Mouse (Mus musculus) thymus, adult 2 months (tissue): ENCODE data around the gene Myo1e. TPM values are rescaled to one million over a fixed set of nuclear protein-coding genes. Genes with fewer than 3 reads are reported as not detected.

Experiments
- DNase-seq: peaks from one replicate; pipeline ENCODE4 v3.0.0; 2021
- H3K27ac ChIP-seq: fragments of 200-500 bp; 2 replicates; pipeline ENCODE4 v1.5.1; 2012; ENCODE audit warnings: low read length, control low read depth; ENCODE audit not compliant: control insufficient read depth, insufficient read depth
- H3K27me3 ChIP-seq: fragments of 200-500 bp; 2 replicates; pipeline ENCODE4 v1.6.1; 2012; ENCODE audit warnings: mild to moderate bottlenecking, low read length, moderate library complexity, mixed read lengths; ENCODE audit not compliant: control insufficient read depth, insufficient read depth
- H3K36me3 ChIP-seq: fragments of 200-500 bp; 2 replicates; pipeline ENCODE4 v1.6.1; 2012; ENCODE audit warnings: mild to moderate bottlenecking, low read length, moderate library complexity; ENCODE audit not compliant: control insufficient read depth, insufficient read depth
- H3K4me1 ChIP-seq: fragments of 200-500 bp; replicated peaks from 2 replicates; pipeline ENCODE4 v1.6.1; 2012; ENCODE audit warnings: low read length; ENCODE audit not compliant: control insufficient read depth, insufficient read depth
- H3K4me3 ChIP-seq: fragments of 200-500 bp; 2 replicates; pipeline ENCODE4 v1.5.1; 2012; ENCODE audit warnings: mild to moderate bottlenecking, low read length, control low read depth, moderate library complexity; ENCODE audit not compliant: control insufficient read depth, insufficient read depth
- CTCF ChIP-seq: fragments of 200-500 bp; IDR thresholded peaks from 2 replicates; pipeline ENCODE4 v1.5.1; 2012; ENCODE audit warnings: mild to moderate bottlenecking, control low read depth, low read length, moderate library complexity, borderline replicate concordance; ENCODE audit not compliant: control insufficient read depth, poor library complexity, insufficient read depth; ENCODE audit errors: extremely low read depth
- POLR2A ChIP-seq: fragments of 200-500 bp; IDR thresholded peaks from 2 replicates; pipeline ENCODE4 v1.6.1; 2012; ENCODE audit warnings: mild to moderate bottlenecking, low read length, control low read depth, moderate library complexity; ENCODE audit not compliant: control insufficient read depth, poor library complexity, insufficient read depth; ENCODE audit errors: extremely low read depth
- WGBS: fragments of 180-500 bp; shearing (Covaris S2); methylation state at CpG from one replicate; pipeline ENCODE4 v1.1.7; 2018; 5-methylcytosine and 5-hydroxymethylcytosine counted together
- polyA plus RNA-seq: library from polyadenylated mRNA; depleted of rRNA; stranded (reverse); fragments of >200 nt; gene quantifications from 2 replicates; pipeline ENCODE4 v1.2.3, GENCODE M21; 2012

Gene Myo1e
- polyA plus RNA-seq, 1 experiment: 3.7 TPM

- no peaks in the 10 kb centered on the region for H3K36me3 ChIP-seq
- WGBS: 97% methylated on average over 4 of the region's 4 CpGs
- no peaks in the 10 kb centered on the region; the same call in 1 of the 2 replicates for H3K4me1 ChIP-seq
- no peak overlapping the region for H3K4me3 ChIP-seq
- TF ChIP-seq POLR2A (no peak), CTCF (no peak)
- H3K27ac ChIP-seq: no peak overlapping the region
- DNase-seq: no peak
- no peaks in the 10 kb centered on the region for H3K27me3 ChIP-seq
These were observed 177.3 kb downstream of the Myo1e start for GRCm38 (mm10) chr9:70384494-70384893.

- Histone ChIP-seq H3K4me3 (no peak overlapping the region), H3K27me3 (no peaks in the 10 kb centered on the region), H3K4me1 (no peaks in the 10 kb centered on the region; the same call in 1 of the 2 replicates), H3K36me3 (no peaks in the 10 kb centered on the region), H3K27ac (no peak overlapping the region)
- no peak for TF ChIP-seq CTCF
- no peak for TF ChIP-seq POLR2A
- no peak for DNase-seq
- 39% methylated on average over 18 of the region's 18 CpGs for WGBS
These were observed 178.0 kb downstream of the Myo1e start for GRCm38 (mm10) chr9:70384958-70385728.

GRCm38 (mm10) chr9:70387410-70388119 lies 180.4 kb downstream of the Myo1e start:
- WGBS: 93% methylated on average over 4 of the region's 4 CpGs
- no peak for DNase-seq
- no peaks in the 10 kb centered on the region for H3K27me3 ChIP-seq
- H3K27ac ChIP-seq: no peak overlapping the region
- H3K4me1 ChIP-seq: no peaks in the 10 kb centered on the region
- H3K36me3 ChIP-seq: no peaks in the 10 kb centered on the region
- TF ChIP-seq POLR2A: no peak
- TF ChIP-seq CTCF: no peak
- H3K4me3 ChIP-seq: no peak overlapping the region

- no peak for DNase-seq
- Histone ChIP-seq H3K27ac (no peak overlapping the region), H3K4me3 (no peak overlapping the region), H3K27me3 (no peaks in the 10 kb centered on the region), H3K36me3 (no peaks in the 10 kb centered on the region), H3K4me1 (no peaks in the 10 kb centered on the region)
- no peak for TF ChIP-seq CTCF
- TF ChIP-seq POLR2A: no peak
- 83% methylated on average over 3 of the region's 3 CpGs for WGBS
These were observed 182.4 kb downstream of the Myo1e start for GRCm38 (mm10) chr9:70389548-70389947.

- Histone ChIP-seq H3K27me3 (no peaks in the 10 kb centered on the region), H3K36me3 (no peaks in the 10 kb centered on the region), H3K4me3 (no peak overlapping the region), H3K27ac (no peak overlapping the region), H3K4me1 (no peaks in the 10 kb centered on the region)
- WGBS: 95% methylated on average over 5 of the region's 5 CpGs
- TF ChIP-seq POLR2A (no peak), CTCF (no peak)
- no peak for DNase-seq
These were observed 183.9 kb downstream of the Myo1e start for GRCm38 (mm10) chr9:70391042-70391441.

- no peak for TF ChIP-seq CTCF
- TF ChIP-seq POLR2A: no peak
- no peaks in the 10 kb centered on the region for H3K4me1 ChIP-seq
- H3K4me3 ChIP-seq: no peak overlapping the region
- no peak for DNase-seq
- no peaks in the 10 kb centered on the region for H3K27me3 ChIP-seq
- no peaks in the 10 kb centered on the region for H3K36me3 ChIP-seq
- H3K27ac ChIP-seq: no peak overlapping the region
- WGBS: 73% methylated on average over 12 of the region's 12 CpGs
These were observed 184.8 kb downstream of the Myo1e start for GRCm38 (mm10) chr9:70391660-70392562.

- no peak overlapping the region for H3K4me3 ChIP-seq
- peak; percentile 13 for DNase-seq
- H3K27ac ChIP-seq: no peak overlapping the region
These were observed 185.4 kb downstream of the Myo1e start for GRCm38 (mm10) chr9:70392563-70392907.

More at GRCm38 (mm10) chr9:70392563-70392907, 185.4 kb downstream of the Myo1e start:
- WGBS: 13% methylated on average over 6 of the region's 6 CpGs
- TF ChIP-seq CTCF (no peak), POLR2A (no peak)
- no peaks in the 10 kb centered on the region; the same call in 1 of the 2 replicates for H3K4me1 ChIP-seq
- H3K36me3 ChIP-seq: no peaks in the 10 kb centered on the region
- H3K27me3 ChIP-seq: no peaks in the 10 kb centered on the region
